Mouse (Mus musculus) heart, embryonic 13.5 days (tissue): ENCODE data around the gene Hectd1. TPM values are rescaled to one million over a fixed set of nuclear protein-coding genes. Genes with fewer than 3 reads are reported as not detected.
A peak's percentile ranks its signal among the peaks of the same experiment; 100 is the strongest.

Experiments
- ATAC-seq: fragments of 200-750 bp; cut with Nextera tagmentation; 2 replicates; pipeline ENCODE4 v1.8.0; 2017; ENCODE audit warnings: moderate TSS enrichment; ENCODE audit not compliant: insufficient number of reproducible peaks, low FRiP score, low TSS enrichment; ENCODE audit errors: extremely low read depth
- H3K27ac ChIP-seq: fragments of 300-500 bp; sonication (generic); replicated peaks from 2 replicates; pipeline ENCODE4 v1.5.1; 2015; ENCODE audit warnings: moderate library complexity, mild to moderate bottlenecking, inconsistent platforms
- H3K27me3 ChIP-seq: fragments of 300-500 bp; sonication (generic); replicated peaks from 2 replicates; pipeline ENCODE4 v1.6.1; 2015; ENCODE audit warnings: mild to moderate bottlenecking, inconsistent platforms
- H3K36me3 ChIP-seq: fragments of 300-500 bp; sonication (generic); 2 replicates; pipeline ENCODE4 v1.6.1; 2015; ENCODE audit warnings: mild to moderate bottlenecking, inconsistent platforms
- H3K4me1 ChIP-seq: fragments of 300-500 bp; sonication (generic); 2 replicates; pipeline ENCODE4 v1.6.1; 2015; ENCODE audit warnings: inconsistent platforms
- H3K4me2 ChIP-seq: fragments of 300-500 bp; sonication (generic); 2 replicates; pipeline ENCODE4 v1.6.1; 2015; ENCODE audit warnings: inconsistent platforms, mild to moderate bottlenecking, moderate library complexity
- H3K4me3 ChIP-seq: fragments of 300-500 bp; sonication (generic); 2 replicates; pipeline ENCODE4 v1.5.1; 2015; ENCODE audit warnings: moderate library complexity, mild to moderate bottlenecking, inconsistent platforms
- H3K9ac ChIP-seq: fragments of 300-500 bp; sonication (generic); 2 replicates; pipeline ENCODE4 v1.6.1; 2015; ENCODE audit warnings: inconsistent platforms, mild to moderate bottlenecking, moderate library complexity
- H3K9me3 ChIP-seq: fragments of 300-500 bp; sonication (generic); 2 replicates; pipeline ENCODE4 v1.6.1; 2016; ENCODE audit warnings: inconsistent platforms
- WGBS: fragments of 180-500 bp; shearing (Covaris S2); methylation state at CpG from one replicate; pipeline ENCODE4 v1.1.7; 2015; ENCODE audit warnings: mixed read lengths; 5-methylcytosine and 5-hydroxymethylcytosine counted together
- polyA plus RNA-seq: library from polyadenylated mRNA; unstranded; fragments of >200 nt; fragmentation: Nextera tagmentation; extraction: Ambion mirVana; gene quantifications from 2 replicates; pipeline ENCODE4 v1.2.1, GENCODE M21; 2015

The Hectd1 gene
- polyA plus RNA-seq, 1 experiment from 2014 or later = 28.7 TPM

GRCm38 (mm10) chr12:51718617-51719016 lies 110.7 kb downstream of the Hectd1 start:
- Histone ChIP-seq H3K4me3 (no peak overlapping the region), H3K4me1 (peaks cover 6% of the 10 kb centered on the region; the same call in 1 of the 2 replicates), H3K9ac (no peak overlapping the region), H3K36me3 (peaks cover 34% of the 10 kb centered on the region), H3K4me2 (no peak overlapping the region), H3K9me3 (no peaks in the 10 kb centered on the region), H3K27me3 (no peaks in the 10 kb centered on the region), H3K27ac (no peak overlapping the region)
- no peak for ATAC-seq
- WGBS = 89% methylated on average over 6 of the region's 6 CpGs

DNA sequence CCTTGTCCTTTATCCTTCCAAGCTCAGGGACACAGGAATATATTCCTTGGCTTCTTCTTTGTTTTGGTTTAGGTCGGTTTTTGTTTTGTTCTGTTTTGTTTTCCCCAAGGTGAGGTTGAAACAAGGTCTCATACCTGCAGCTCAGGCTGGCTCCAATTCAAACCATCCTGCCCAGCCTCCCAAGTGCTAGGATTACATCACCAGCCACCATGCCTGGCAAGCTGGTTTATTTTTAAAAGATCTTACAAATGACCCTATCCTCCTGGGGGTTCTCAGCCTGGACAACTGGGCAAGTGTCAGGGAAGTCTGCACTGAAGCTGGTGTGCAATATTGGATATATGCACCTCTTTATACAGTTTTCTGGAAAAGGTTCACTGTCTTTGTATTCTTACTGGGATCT lies 116.7 kb downstream of the Hectd1 start:
- H3K4me1 ChIP-seq = peaks cover 32% of the 10 kb centered on the region
- H3K36me3 ChIP-seq = peaks cover 5% of the 10 kb centered on the region
- H3K4me2 ChIP-seq = no peak overlapping the region
- ATAC-seq = no peak
- no peaks in the 10 kb centered on the region for H3K27me3 ChIP-seq
- H3K9me3 ChIP-seq = no peaks in the 10 kb centered on the region
- no peak overlapping the region for H3K4me3 ChIP-seq
- 62% methylated on average over 1 of the region's 1 CpGs for WGBS
- H3K9ac ChIP-seq = no peak overlapping the region
- no peak overlapping the region for H3K27ac ChIP-seq

DNA sequence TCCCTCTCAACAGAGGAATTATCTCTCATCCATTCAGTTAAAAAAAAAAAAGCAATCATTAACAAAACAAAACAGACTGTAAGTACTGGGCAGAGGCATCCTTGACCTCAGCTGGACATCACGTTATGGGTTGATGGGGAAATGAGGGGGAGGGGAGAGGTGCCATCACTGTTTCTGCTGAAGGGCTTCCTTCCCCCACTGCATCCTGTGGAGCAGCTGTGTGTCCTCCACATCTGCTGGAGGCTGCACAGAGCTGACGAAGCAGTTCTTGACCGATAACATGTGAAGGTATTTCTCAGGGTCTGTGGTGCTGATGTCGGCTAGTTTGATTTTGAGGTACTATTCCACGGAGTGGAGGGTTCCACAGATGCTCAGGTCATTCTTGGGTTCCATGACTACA lies 119.2 kb downstream of the Hectd1 start:
- Histone ChIP-seq H3K36me3 (no peaks in the 10 kb centered on the region), H3K27ac (no peak overlapping the region), H3K4me2 (no peak overlapping the region), H3K9ac (no peak overlapping the region), H3K4me3 (no peak overlapping the region), H3K4me1 (peaks cover 26% of the 10 kb centered on the region), H3K27me3 (no peaks in the 10 kb centered on the region), H3K9me3 (no peaks in the 10 kb centered on the region)
- WGBS = 56% methylated on average over 5 of the region's 5 CpGs
- ATAC-seq = no peak

DNA sequence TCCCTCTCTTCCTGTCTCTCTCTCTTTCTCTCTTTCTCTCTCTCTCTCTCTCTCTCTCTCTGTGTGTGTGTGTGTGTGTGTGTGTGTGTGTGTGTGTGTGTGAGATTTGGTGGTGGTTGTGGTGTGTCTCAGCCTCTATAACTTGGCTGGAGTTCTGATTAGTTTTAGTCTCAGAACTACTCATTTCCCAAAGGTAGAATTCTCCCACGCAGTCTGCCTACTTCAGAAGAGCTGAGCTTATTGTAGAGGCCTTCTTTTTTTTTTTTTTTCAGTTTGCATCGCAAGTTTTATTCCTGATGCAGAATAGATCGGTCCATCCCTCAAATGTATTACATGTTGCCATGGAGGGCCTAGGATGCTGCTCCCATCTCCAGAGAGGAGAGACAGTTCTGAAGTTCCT lies 119.6 kb downstream of the Hectd1 start:
- no peak overlapping the region for H3K4me3 ChIP-seq
- H3K27me3 ChIP-seq = no peaks in the 10 kb centered on the region
- H3K9ac ChIP-seq = no peak overlapping the region
- 65% methylated on average over 3 of the region's 3 CpGs for WGBS
- H3K4me2 ChIP-seq = no peak overlapping the region
- H3K4me1 ChIP-seq = peaks cover 27% of the 10 kb centered on the region
- no peaks in the 10 kb centered on the region for H3K36me3 ChIP-seq
- peak overlapping the region; percentile 65 for H3K27ac ChIP-seq
- H3K9me3 ChIP-seq = no peaks in the 10 kb centered on the region
- no peak for ATAC-seq

DNA sequence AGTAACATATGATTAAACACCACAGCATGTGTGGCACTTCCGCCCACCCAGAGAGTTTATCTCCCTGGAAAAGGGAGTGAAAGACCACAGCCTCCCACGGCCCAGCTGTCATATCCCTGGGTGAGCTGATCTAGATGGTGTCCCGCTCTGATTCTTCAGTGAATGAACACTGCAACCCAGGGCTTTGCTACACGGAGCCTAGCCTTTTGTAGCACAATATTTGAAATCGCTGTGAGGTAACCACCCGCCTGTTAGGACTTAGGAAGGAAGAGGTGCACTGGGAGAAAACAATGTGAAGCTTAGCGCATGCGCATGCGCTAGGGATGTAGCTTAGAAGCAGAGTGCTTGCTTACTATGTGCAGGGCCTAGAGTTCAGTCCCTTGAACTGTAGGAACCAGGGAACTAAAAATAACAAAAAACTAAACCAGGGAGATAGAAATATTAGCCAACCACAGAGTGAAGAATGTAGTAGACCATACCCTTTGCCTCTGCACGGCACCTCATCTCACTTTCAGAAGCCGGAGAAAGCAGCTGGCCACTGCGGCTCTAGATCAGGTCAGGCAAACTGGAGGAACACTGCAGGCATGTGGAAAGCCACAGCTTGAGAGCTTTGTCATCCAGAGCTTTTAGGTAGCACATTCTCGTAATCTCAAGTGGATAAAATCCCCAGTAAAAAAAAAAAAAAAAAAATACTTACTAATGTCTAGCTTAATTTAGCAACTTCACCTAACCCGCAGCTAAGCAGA lies 120.2 kb downstream of the Hectd1 start:
- Histone ChIP-seq H3K9me3 (no peaks in the 10 kb centered on the region), H3K4me2 (peak overlapping the region; percentile 26; the same call in 1 of the 2 replicates), H3K27me3 (no peaks in the 10 kb centered on the region), H3K4me1 (peaks cover 32% of the 10 kb centered on the region), H3K4me3 (no peak overlapping the region), H3K36me3 (no peaks in the 10 kb centered on the region), H3K27ac (peak overlapping the region; percentile 65), H3K9ac (no peak overlapping the region)
- ATAC-seq = no peak; the same call in 1 of the 2 replicates
- WGBS = 44% methylated on average over 14 of the region's 14 CpGs

GRCm38 (mm10) chr12:51706673-51707235 lies 122.6 kb downstream of the Hectd1 start:
- ATAC-seq = no peak
- peaks cover 3% of the 10 kb centered on the region; the same call in 1 of the 2 replicates for H3K9me3 ChIP-seq
- H3K4me3 ChIP-seq = no peak overlapping the region
- H3K9ac ChIP-seq = no peak overlapping the region
- peaks cover 33% of the 10 kb centered on the region for H3K4me1 ChIP-seq
- no peaks in the 10 kb centered on the region for H3K36me3 ChIP-seq
- H3K27me3 ChIP-seq = no peaks in the 10 kb centered on the region
- 81% methylated on average over 5 of the region's 5 CpGs for WGBS
- no peak overlapping the region for H3K4me2 ChIP-seq
- H3K27ac ChIP-seq = no peak overlapping the region

DNA sequence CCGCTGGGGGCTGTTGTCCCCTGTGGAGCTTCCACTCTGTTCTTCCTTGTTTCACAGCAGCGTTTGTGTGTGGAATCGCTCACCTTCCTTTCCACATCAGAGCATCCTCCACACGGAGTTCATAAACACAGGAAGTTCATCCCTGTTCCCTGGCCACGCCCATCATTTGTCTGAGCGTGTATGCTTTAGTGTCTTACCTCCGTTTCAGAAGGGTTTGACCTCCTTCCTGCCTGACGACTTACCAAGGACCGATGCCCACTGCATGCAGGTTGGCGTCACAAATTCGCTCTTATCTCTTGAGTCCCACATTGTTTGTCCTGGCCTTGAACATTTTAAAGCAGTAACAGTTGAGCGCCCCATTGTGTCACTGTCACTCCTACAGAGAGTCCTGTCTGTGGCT lies 123.6 kb downstream of the Hectd1 start:
- ATAC-seq = no peak
- Histone ChIP-seq H3K27ac (no peak overlapping the region), H3K4me3 (no peak overlapping the region), H3K9me3 (peaks cover 4% of the 10 kb centered on the region; the same call in 1 of the 2 replicates), H3K27me3 (no peaks in the 10 kb centered on the region), H3K36me3 (no peaks in the 10 kb centered on the region), H3K4me2 (no peak overlapping the region), H3K4me1 (peaks cover 33% of the 10 kb centered on the region), H3K9ac (no peak overlapping the region)
- WGBS = 63% methylated on average over 12 of the region's 12 CpGs

DNA sequence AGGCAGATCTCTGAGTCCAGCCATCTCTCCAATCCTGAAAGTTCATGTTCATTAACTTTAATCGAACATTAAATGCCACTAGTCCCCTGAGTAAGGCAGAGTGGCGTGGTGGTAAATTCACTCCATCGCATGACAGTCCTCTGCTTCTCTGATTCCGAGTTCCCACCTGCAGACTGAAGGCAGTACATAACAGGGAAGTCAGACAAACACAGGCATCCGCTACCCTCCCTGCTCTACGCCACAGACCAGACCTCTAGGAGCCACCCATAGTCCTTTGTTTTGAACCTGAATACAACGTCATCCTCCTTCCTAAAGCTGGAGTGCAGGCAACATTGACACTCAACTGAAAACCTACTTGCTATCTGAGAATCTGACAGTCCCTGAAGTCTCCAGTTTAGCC lies 124.8 kb downstream of the Hectd1 start:
- no peak for ATAC-seq
- peaks cover 4% of the 10 kb centered on the region; the same call in 1 of the 2 replicates for H3K9me3 ChIP-seq
- peaks cover 35% of the 10 kb centered on the region for H3K4me1 ChIP-seq
- H3K4me2 ChIP-seq = no peak overlapping the region
- no peak overlapping the region for H3K27ac ChIP-seq
- WGBS = 64% methylated on average over 7 of the region's 7 CpGs
- H3K36me3 ChIP-seq = no peaks in the 10 kb centered on the region
- H3K27me3 ChIP-seq = no peaks in the 10 kb centered on the region
- no peak overlapping the region for H3K4me3 ChIP-seq
- no peak overlapping the region for H3K9ac ChIP-seq

DNA sequence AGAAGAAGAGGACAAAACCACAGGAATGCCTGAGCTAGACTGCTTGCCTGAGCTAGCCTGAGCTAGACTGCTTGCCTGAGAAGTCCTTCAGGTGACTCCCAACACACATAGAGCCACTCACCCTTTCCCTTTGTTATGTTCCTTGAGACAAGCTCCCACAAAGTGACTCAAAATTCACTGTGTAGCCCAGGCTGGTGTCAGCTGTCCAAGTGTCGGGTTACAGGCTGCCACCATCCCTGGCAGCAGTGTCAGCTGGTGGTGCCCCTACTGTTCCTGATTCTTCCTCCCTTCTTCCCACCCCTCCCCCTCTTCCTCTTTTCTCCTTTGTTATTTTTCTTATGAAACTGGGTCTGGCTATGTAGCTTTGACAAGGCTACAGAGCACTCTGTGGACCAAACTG lies 125.5 kb downstream of the Hectd1 start:
- Histone ChIP-seq H3K27ac (no peak overlapping the region), H3K9ac (no peak overlapping the region), H3K36me3 (no peaks in the 10 kb centered on the region), H3K4me2 (no peak overlapping the region), H3K4me3 (no peak overlapping the region), H3K27me3 (no peaks in the 10 kb centered on the region), H3K4me1 (peaks cover 31% of the 10 kb centered on the region), H3K9me3 (peaks cover 4% of the 10 kb centered on the region; the same call in 1 of the 2 replicates)
- ATAC-seq = no peak
- WGBS = 52% methylated on average over 1 of the region's 1 CpGs

DNA sequence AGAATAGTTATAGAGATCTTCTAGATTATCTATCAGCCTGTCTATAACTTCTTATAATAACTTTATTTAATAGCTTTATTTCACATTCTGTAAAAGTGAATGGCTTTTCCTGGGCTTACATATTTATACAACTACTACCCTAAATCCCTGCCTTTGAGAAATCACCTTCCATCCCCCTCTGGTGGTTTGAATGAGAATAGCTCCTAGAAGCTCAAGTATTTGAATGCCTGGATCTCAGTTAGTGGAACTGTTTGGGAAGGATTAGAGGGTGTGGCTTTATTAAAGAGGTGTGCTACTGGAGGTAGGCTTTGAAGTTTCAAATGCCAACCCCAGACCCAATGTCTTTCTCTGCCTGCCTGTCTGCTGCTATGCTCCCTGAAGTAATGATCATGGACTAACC lies 127.6 kb downstream of the Hectd1 start:
- Histone ChIP-seq H3K4me3 (no peak overlapping the region), H3K4me1 (peaks cover 28% of the 10 kb centered on the region), H3K27ac (no peak overlapping the region), H3K9ac (no peak overlapping the region), H3K27me3 (no peaks in the 10 kb centered on the region), H3K36me3 (no peaks in the 10 kb centered on the region), H3K4me2 (no peak overlapping the region), H3K9me3 (peaks cover 4% of the 10 kb centered on the region; the same call in 1 of the 2 replicates)
- no peak for ATAC-seq

DNA sequence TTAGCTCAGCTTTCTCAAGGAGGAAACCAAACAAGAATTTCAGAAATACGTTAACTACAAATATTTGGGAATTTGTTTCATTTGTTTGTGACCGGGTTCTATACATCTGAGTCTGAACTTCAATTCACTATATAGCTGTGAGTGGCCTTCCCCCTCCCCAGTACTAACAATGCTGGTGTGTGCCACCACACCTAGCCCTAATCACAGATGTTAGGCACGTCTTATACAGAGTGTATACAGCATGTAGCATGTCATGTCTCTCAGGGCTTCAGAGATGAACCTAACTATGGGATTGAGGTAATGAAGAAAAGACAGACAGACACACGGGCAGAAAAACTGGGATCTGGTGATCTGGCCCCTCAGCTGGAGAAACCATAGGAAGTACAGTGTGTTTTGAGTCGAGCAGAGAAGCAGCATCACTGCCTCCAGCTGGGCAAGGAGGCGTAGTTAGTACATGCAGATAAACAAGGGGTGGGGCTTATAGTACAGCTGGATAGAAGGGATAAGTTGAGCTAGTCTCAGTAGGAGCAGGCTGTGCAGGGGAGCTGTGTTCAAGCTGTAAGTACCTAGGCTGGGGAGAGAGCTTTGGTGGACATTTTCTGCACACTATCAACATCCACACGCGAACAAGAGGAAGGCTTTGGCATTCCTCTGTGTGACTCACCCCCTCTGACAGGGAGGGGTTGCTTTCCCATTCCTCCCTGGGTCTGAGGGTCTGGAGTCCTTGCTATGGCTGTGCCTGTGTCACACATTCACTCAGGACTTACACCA lies 129.5 kb downstream of the Hectd1 start:
- Histone ChIP-seq H3K27me3 (no peaks in the 10 kb centered on the region), H3K9me3 (peaks cover 4% of the 10 kb centered on the region; the same call in 1 of the 2 replicates), H3K27ac (peak overlapping the region; percentile 69), H3K4me1 (peaks cover 42% of the 10 kb centered on the region), H3K9ac (peak overlapping the region; percentile 54; the same call in 1 of the 2 replicates), H3K36me3 (no peaks in the 10 kb centered on the region), H3K4me3 (no peak overlapping the region), H3K4me2 (peak overlapping the region; percentile 45)
- ATAC-seq = peak; percentile 52; the same call in 1 of the 2 replicates
- WGBS = 34% methylated on average over 8 of the region's 8 CpGs
